Mouse (Mus musculus): ENCODE measurements around the gene Nr2c1. TPM values are rescaled to one million over a fixed set of nuclear protein-coding genes. Genes with fewer than 3 reads are reported as not detected.

The Nr2c1 gene
- polyA plus RNA-seq, 1 experiment from 2014 or later: 13.6 TPM

- no peak for DNase-seq (ENCODE audit: low spot score)
- Histone ChIP-seq H3K27me3 (ENCODE audit: control insufficient read depth, insufficient read depth, low read length) (no peaks in the 10 kb centered on the region), H3K36me3 (replicated peaks; ENCODE audit: control insufficient read depth, insufficient read depth, low read depth, low read length) (no peaks in the 10 kb centered on the region), H3K4me2 (ENCODE audit: low read depth, low read length) (no peak overlapping the region), H3K9ac (replicated peaks; ENCODE audit: low read length) (no peak overlapping the region), H3K9me3 (replicated peaks; ENCODE audit: control insufficient read depth, low read length) (no peaks in the 10 kb centered on the region), H3K4me1 (ENCODE audit: control insufficient read depth, insufficient read depth, low read length) (peaks cover 3% of the 10 kb centered on the region), H3K4me3 (ENCODE audit: low read depth, low read length) (no peak overlapping the region), H3K27ac (replicated peaks; ENCODE audit: low read depth, low read length) (no peak overlapping the region)
- ATAC-seq (replicated peaks; ENCODE audit: insufficient number of reproducible peaks, low FRiP score, low TSS enrichment, low read depth): no peak
- WGBS: 91% methylated on average over 5 of the region's 5 CpGs
Measured at GRCm38 (mm10) chr10:94144581-94144980, 3.2 kb upstream of the Nr2c1 start.

- 13% methylated on average over 8 of the region's 8 CpGs for WGBS
- Histone ChIP-seq H3K36me3 (replicated peaks; ENCODE audit: control insufficient read depth, insufficient read depth, low read depth, low read length) (no peaks in the 10 kb centered on the region), H3K27ac (replicated peaks; ENCODE audit: low read depth, low read length) (no peak overlapping the region), H3K4me1 (ENCODE audit: control insufficient read depth, insufficient read depth, low read length) (peaks cover 6% of the 10 kb centered on the region), H3K9ac (replicated peaks; ENCODE audit: low read length) (peak overlapping the region; percentile 94; the same call in 1 of the 2 replicates), H3K27me3 (ENCODE audit: control insufficient read depth, insufficient read depth, low read length) (no peaks in the 10 kb centered on the region), H3K4me2 (ENCODE audit: low read depth, low read length) (peak overlapping the region; percentile 69), H3K9me3 (replicated peaks; ENCODE audit: control insufficient read depth, low read length) (no peaks in the 10 kb centered on the region), H3K4me3 (ENCODE audit: low read depth, low read length) (peak overlapping the region; percentile 90)
- ATAC-seq (replicated peaks; ENCODE audit: insufficient number of reproducible peaks, low FRiP score, low TSS enrichment, low read depth) (peak; percentile 39; the same call in 1 of the 2 replicates), DNase-seq (ENCODE audit: low spot score) (no peak)
Measured at GRCm38 (mm10) chr10:94147391-94147755, 450 bp upstream of the Nr2c1 start.

- no peak overlapping the region for H3K9ac ChIP-seq (replicated peaks; ENCODE audit: low read length)
- H3K27ac ChIP-seq (replicated peaks; ENCODE audit: low read depth, low read length): no peak overlapping the region
- H3K36me3 ChIP-seq (replicated peaks; ENCODE audit: control insufficient read depth, insufficient read depth, low read depth, low read length): no peaks in the 10 kb centered on the region
- no peak overlapping the region for H3K4me2 ChIP-seq (ENCODE audit: low read depth, low read length)
- no peak overlapping the region for H3K4me3 ChIP-seq (ENCODE audit: low read depth, low read length)
- no peaks in the 10 kb centered on the region for H3K9me3 ChIP-seq (replicated peaks; ENCODE audit: control insufficient read depth, low read length)
- peak; percentile 17 for DNase-seq (ENCODE audit: low spot score)
- H3K27me3 ChIP-seq (ENCODE audit: control insufficient read depth, insufficient read depth, low read length): no peaks in the 10 kb centered on the region
- WGBS: 61% methylated on average over 4 of the region's 4 CpGs
- H3K4me1 ChIP-seq (ENCODE audit: control insufficient read depth, insufficient read depth, low read length): peaks cover 6% of the 10 kb centered on the region
- no peak for ATAC-seq (replicated peaks; ENCODE audit: insufficient number of reproducible peaks, low FRiP score, low TSS enrichment, low read depth)
Measured at GRCm38 (mm10) chr10:94151488-94151887, 3.7 kb downstream of the Nr2c1 start.

GRCm38 (mm10) chr10:94153841-94154240, 6.0 kb downstream of the Nr2c1 start:
- Histone ChIP-seq H3K4me1 (ENCODE audit: control insufficient read depth, insufficient read depth, low read length) (peaks cover 6% of the 10 kb centered on the region), H3K9me3 (replicated peaks; ENCODE audit: control insufficient read depth, low read length) (no peaks in the 10 kb centered on the region), H3K4me2 (ENCODE audit: low read depth, low read length) (no peak overlapping the region), H3K27ac (replicated peaks; ENCODE audit: low read depth, low read length) (no peak overlapping the region), H3K4me3 (ENCODE audit: low read depth, low read length) (no peak overlapping the region), H3K9ac (replicated peaks; ENCODE audit: low read length) (no peak overlapping the region), H3K36me3 (replicated peaks; ENCODE audit: control insufficient read depth, insufficient read depth, low read depth, low read length) (no peaks in the 10 kb centered on the region; the same call in 1 of the 2 replicates), H3K27me3 (ENCODE audit: control insufficient read depth, insufficient read depth, low read length) (no peaks in the 10 kb centered on the region)
- DNase-seq (ENCODE audit: low spot score): no peak
- ATAC-seq (replicated peaks; ENCODE audit: insufficient number of reproducible peaks, low FRiP score, low TSS enrichment, low read depth): no peak

- WGBS: 82% methylated on average over 6 of the region's 6 CpGs
- H3K36me3 ChIP-seq (replicated peaks; ENCODE audit: control insufficient read depth, insufficient read depth, low read depth, low read length): no peaks in the 10 kb centered on the region; the same call in 1 of the 2 replicates
Measured at GRCm38 (mm10) chr10:94158962-94159361, 11.1 kb downstream of the Nr2c1 start.

GRCm38 (mm10) chr10:94159406-94159805, 11.6 kb downstream of the Nr2c1 start:
- H3K27ac ChIP-seq (replicated peaks; ENCODE audit: low read depth, low read length): no peak overlapping the region
- H3K4me3 ChIP-seq (ENCODE audit: low read depth, low read length): no peak overlapping the region
- no peaks in the 10 kb centered on the region for H3K4me1 ChIP-seq (ENCODE audit: control insufficient read depth, insufficient read depth, low read length)
- H3K4me2 ChIP-seq (ENCODE audit: low read depth, low read length): no peak overlapping the region
- no peak for ATAC-seq (replicated peaks; ENCODE audit: insufficient number of reproducible peaks, low FRiP score, low TSS enrichment, low read depth)
- no peak overlapping the region for H3K9ac ChIP-seq (replicated peaks; ENCODE audit: low read length)
- no peaks in the 10 kb centered on the region for H3K27me3 ChIP-seq (ENCODE audit: control insufficient read depth, insufficient read depth, low read length)
- H3K36me3 ChIP-seq (replicated peaks; ENCODE audit: control insufficient read depth, insufficient read depth, low read depth, low read length): no peaks in the 10 kb centered on the region; the same call in 1 of the 2 replicates
- WGBS: 81% methylated on average over 4 of the region's 4 CpGs
- no peaks in the 10 kb centered on the region for H3K9me3 ChIP-seq (replicated peaks; ENCODE audit: control insufficient read depth, low read length)
- DNase-seq (ENCODE audit: low spot score): no peak

More at GRCm38 (mm10) chr10:94158962-94159361, 11.1 kb downstream of the Nr2c1 start:
- Histone ChIP-seq H3K9me3 (replicated peaks; ENCODE audit: control insufficient read depth, low read length) (no peaks in the 10 kb centered on the region), H3K27ac (replicated peaks; ENCODE audit: low read depth, low read length) (no peak overlapping the region), H3K4me3 (ENCODE audit: low read depth, low read length) (no peak overlapping the region), H3K9ac (replicated peaks; ENCODE audit: low read length) (no peak overlapping the region), H3K4me2 (ENCODE audit: low read depth, low read length) (no peak overlapping the region), H3K27me3 (ENCODE audit: control insufficient read depth, insufficient read depth, low read length) (no peaks in the 10 kb centered on the region), H3K4me1 (ENCODE audit: control insufficient read depth, insufficient read depth, low read length) (no peaks in the 10 kb centered on the region)
- DNase-seq (ENCODE audit: low spot score) (no peak), ATAC-seq (replicated peaks; ENCODE audit: insufficient number of reproducible peaks, low FRiP score, low TSS enrichment, low read depth) (no peak)

- no peak for DNase-seq (ENCODE audit: low spot score)
- no peaks in the 10 kb centered on the region; the same call in 1 of the 2 replicates for H3K36me3 ChIP-seq (replicated peaks; ENCODE audit: control insufficient read depth, insufficient read depth, low read depth, low read length)
- H3K9ac ChIP-seq (replicated peaks; ENCODE audit: low read length): no peak overlapping the region
- H3K4me1 ChIP-seq (ENCODE audit: control insufficient read depth, insufficient read depth, low read length): no peaks in the 10 kb centered on the region
- no peak overlapping the region for H3K4me3 ChIP-seq (ENCODE audit: low read depth, low read length)
- no peak overlapping the region for H3K4me2 ChIP-seq (ENCODE audit: low read depth, low read length)
- no peaks in the 10 kb centered on the region for H3K9me3 ChIP-seq (replicated peaks; ENCODE audit: control insufficient read depth, low read length)
- no peak overlapping the region for H3K27ac ChIP-seq (replicated peaks; ENCODE audit: low read depth, low read length)
- no peaks in the 10 kb centered on the region for H3K27me3 ChIP-seq (ENCODE audit: control insufficient read depth, insufficient read depth, low read length)
- 92% methylated on average over 5 of the region's 5 CpGs for WGBS
- ATAC-seq (replicated peaks; ENCODE audit: insufficient number of reproducible peaks, low FRiP score, low TSS enrichment, low read depth): no peak
Measured at GRCm38 (mm10) chr10:94161051-94161765, 13.4 kb downstream of the Nr2c1 start.

GRCm38 (mm10) chr10:94162031-94162430, 14.2 kb downstream of the Nr2c1 start:
- ATAC-seq (replicated peaks; ENCODE audit: insufficient number of reproducible peaks, low FRiP score, low TSS enrichment, low read depth) (no peak), DNase-seq (ENCODE audit: low spot score) (no peak)
- whole genome bisulfite sequencing: 91% methylated on average over 7 of the region's 7 CpGs

More at GRCm38 (mm10) chr10:94162031-94162430, 14.2 kb downstream of the Nr2c1 start:
- H3K27me3 ChIP-seq (ENCODE audit: control insufficient read depth, insufficient read depth, low read length): no peaks in the 10 kb centered on the region
- H3K27ac ChIP-seq (replicated peaks; ENCODE audit: low read depth, low read length): no peak overlapping the region
- H3K4me2 ChIP-seq (ENCODE audit: low read depth, low read length): no peak overlapping the region
- no peaks in the 10 kb centered on the region; the same call in 1 of the 2 replicates for H3K36me3 ChIP-seq (replicated peaks; ENCODE audit: control insufficient read depth, insufficient read depth, low read depth, low read length)
- H3K4me1 ChIP-seq (ENCODE audit: control insufficient read depth, insufficient read depth, low read length): no peaks in the 10 kb centered on the region
- H3K9me3 ChIP-seq (replicated peaks; ENCODE audit: control insufficient read depth, low read length): no peaks in the 10 kb centered on the region
- H3K9ac ChIP-seq (replicated peaks; ENCODE audit: low read length): no peak overlapping the region
- no peak overlapping the region for H3K4me3 ChIP-seq (ENCODE audit: low read depth, low read length)

Data from embryonic facial prominence, embryonic 11.5 days (tissue).